Mouse (Mus musculus): ENCODE results near the gene Gm45140. TPM values are rescaled to one million over a fixed set of nuclear protein-coding genes. Genes with fewer than 3 reads are reported as not detected.
A peak's percentile ranks its signal among the peaks of the same experiment; 100 is the strongest.

The Gm45140 gene
- polyA plus RNA-seq, 1 experiment from 2014 or later, result 3.7 TPM

DNA sequence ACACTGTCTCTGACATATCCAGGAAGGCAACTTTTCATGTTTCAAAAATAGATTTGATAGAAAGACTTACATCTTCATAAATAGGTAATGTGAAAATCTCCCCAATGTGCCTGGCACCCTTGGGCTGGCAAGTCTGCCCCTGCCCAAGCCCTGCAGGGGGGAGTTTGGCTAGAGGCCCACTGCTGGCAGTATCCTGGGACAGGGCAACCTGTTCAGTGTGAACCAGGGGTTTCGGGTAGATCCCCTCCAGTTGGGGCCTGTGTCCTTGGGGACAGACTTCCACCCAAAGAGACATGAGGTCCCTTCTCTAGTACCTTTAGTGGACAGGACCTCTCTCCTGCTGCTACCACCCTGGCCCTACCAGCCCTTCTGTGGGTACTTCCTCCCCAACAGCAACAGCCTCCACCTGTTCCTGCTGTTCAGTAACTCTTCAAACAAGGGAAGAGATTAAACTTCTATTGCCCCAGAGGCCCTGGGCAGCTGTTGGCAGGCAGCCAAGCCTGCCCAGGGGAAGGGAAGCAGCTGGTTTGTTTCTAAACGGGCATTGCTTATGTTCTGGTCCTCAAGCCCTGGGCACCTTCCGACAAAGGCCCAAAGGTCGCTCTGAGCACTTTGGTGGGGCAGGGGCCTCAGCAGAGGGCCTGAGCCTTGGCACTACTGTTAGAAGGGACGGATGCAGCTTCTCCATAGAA, 46.6 kb downstream of the Gm45140 start:
- Histone ChIP-seq H3K4me1 (replicated peaks; ENCODE audit: control insufficient read depth, insufficient read depth, low read length) (peaks cover 9% of the 10 kb centered on the region), H3K9ac (ENCODE audit: low read length) (no peak overlapping the region), H3K9me3 (ENCODE audit: control insufficient read depth, low read length) (no peaks in the 10 kb centered on the region), H3K4me2 (ENCODE audit: low read length) (no peak overlapping the region), H3K36me3 (ENCODE audit: control insufficient read depth, insufficient read depth, low read length) (peaks cover 8% of the 10 kb centered on the region; the same call in 1 of the 2 replicates), H3K27ac (ENCODE audit: low read depth) (peak overlapping the region; percentile 65), H3K4me3 (ENCODE audit: low read depth, low read length) (no peak overlapping the region), H3K27me3 (replicated peaks; ENCODE audit: control insufficient read depth, insufficient read depth, low read length) (no peaks in the 10 kb centered on the region)
- ATAC-seq (replicated peaks; ENCODE audit: low FRiP score, low TSS enrichment, low read depth) (peak; percentile 28; the same call in 1 of the 2 replicates), DNase-seq (ENCODE audit: low spot score) (peak; percentile 62)
- 32% methylated on average over 5 of the region's 5 CpGs for WGBS

DNA sequence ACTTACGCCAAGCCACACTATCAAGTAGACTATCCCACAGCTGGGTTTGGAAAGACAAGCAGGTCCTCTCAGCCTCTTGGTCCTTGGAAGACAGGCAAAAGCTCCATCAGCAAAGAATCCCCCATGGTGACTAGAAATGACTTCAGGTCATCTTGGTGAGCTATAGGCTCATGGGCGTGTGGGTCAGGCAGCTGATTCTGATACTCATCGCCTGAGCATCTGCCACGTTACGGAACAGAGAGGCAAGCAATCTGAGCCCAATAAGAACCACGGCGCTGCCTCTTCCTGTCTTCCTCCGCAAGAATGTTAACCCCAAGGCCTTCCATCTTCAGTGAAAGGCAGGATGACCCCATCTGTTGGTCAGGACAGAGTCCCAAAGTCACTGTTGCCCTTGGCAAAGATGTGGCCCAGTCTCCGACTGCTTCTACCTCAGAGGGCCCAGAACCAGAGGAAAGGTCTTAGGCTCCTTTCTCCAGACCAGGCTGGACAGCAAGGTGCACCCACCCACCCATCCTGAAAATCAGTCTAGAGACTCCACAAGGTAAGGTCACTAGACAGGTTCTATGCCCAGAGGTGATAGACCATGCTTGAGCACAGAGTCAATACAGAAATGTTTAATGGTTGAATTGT, 47.2 kb downstream of the Gm45140 start:
- H3K9me3 ChIP-seq (ENCODE audit: control insufficient read depth, low read length), result no peaks in the 10 kb centered on the region
- H3K4me2 ChIP-seq (ENCODE audit: low read length), result no peak overlapping the region
- H3K36me3 ChIP-seq (ENCODE audit: control insufficient read depth, insufficient read depth, low read length), result peaks cover 8% of the 10 kb centered on the region; the same call in 1 of the 2 replicates
- no peak overlapping the region for H3K4me3 ChIP-seq (ENCODE audit: low read depth, low read length)
- no peak for ATAC-seq (replicated peaks; ENCODE audit: low FRiP score, low TSS enrichment, low read depth)
- peak; percentile 53 for DNase-seq (ENCODE audit: low spot score)
- H3K27ac ChIP-seq (ENCODE audit: low read depth), result no peak overlapping the region
- H3K27me3 ChIP-seq (replicated peaks; ENCODE audit: control insufficient read depth, insufficient read depth, low read length), result no peaks in the 10 kb centered on the region
- H3K4me1 ChIP-seq (replicated peaks; ENCODE audit: control insufficient read depth, insufficient read depth, low read length), result peaks cover 9% of the 10 kb centered on the region
- no peak overlapping the region for H3K9ac ChIP-seq (ENCODE audit: low read length)
- WGBS, result 91% methylated on average over 9 of the region's 9 CpGs

DNA sequence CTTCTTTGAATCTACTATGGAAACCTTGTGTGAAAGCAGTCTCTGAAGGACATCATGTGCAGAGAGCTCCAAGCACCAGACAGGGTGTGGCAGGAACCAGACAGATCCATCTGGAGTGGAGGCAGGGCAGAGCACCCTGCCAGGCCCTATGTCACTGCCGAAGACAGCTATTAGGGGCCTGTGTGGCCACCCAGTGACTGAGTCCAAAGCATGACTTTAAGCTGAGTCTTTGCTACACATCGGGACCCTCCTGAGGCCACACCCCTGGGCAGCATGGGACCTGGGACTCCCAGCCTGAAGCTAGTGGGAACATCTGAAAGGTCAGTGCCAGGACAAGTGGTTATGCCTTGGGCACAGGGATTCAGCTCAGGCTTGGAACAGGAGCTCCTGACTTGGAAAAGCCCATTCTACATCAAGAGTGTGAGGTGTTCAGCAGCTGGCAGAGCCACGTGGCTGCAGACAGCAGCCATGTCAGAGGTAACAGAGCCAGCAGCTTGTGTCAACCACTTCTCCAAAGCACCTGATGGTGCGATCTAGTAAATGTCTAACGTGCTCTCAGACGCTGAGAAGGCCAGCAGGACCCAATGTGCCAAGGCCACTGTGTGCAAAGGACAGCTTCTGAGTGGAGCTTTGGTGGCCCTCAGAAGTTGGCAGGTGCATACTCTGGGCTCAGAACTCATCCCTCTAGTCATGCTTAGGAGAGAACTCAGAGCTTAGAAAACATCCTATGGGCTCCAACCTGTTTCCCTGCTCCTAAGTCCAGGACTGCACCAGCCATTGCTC, 48.3 kb downstream of the Gm45140 start:
- no peaks in the 10 kb centered on the region for H3K27me3 ChIP-seq (replicated peaks; ENCODE audit: control insufficient read depth, insufficient read depth, low read length)
- no peak overlapping the region for H3K4me2 ChIP-seq (ENCODE audit: low read length)
- no peak for ATAC-seq (replicated peaks; ENCODE audit: low FRiP score, low TSS enrichment, low read depth)
- H3K36me3 ChIP-seq (ENCODE audit: control insufficient read depth, insufficient read depth, low read length), result peaks cover 4% of the 10 kb centered on the region; the same call in 1 of the 2 replicates
- 85% methylated on average over 6 of the region's 6 CpGs for WGBS
- H3K27ac ChIP-seq (ENCODE audit: low read depth), result no peak overlapping the region
- H3K9ac ChIP-seq (ENCODE audit: low read length), result no peak overlapping the region
- peak; percentile 40 for DNase-seq (ENCODE audit: low spot score)
- no peaks in the 10 kb centered on the region for H3K9me3 ChIP-seq (ENCODE audit: control insufficient read depth, low read length)
- no peak overlapping the region for H3K4me3 ChIP-seq (ENCODE audit: low read depth, low read length)
- peaks cover 9% of the 10 kb centered on the region for H3K4me1 ChIP-seq (replicated peaks; ENCODE audit: control insufficient read depth, insufficient read depth, low read length)

DNA sequence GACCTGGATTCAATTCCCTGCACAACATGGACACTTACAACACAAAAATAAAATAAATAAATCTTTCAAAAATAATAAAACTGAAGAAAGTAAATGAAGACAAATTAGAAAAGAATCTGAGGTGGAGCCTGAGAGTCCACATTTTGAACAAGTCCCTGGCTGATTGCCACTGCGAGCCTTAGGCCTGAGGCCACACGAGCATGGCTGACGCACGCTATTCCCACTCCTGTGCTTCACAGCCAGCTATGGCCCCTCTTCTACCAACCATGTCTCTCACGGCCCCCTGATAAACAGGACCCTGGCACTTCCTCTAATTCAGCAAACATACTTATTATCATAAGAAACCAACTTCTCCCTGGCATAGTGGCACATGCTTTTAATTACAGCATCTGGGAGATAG, 49.0 kb downstream of the Gm45140 start:
- no peak for ATAC-seq (replicated peaks; ENCODE audit: low FRiP score, low TSS enrichment, low read depth)
- no peak overlapping the region for H3K27ac ChIP-seq (ENCODE audit: low read depth)
- 87% methylated on average over 5 of the region's 5 CpGs for WGBS

DNA sequence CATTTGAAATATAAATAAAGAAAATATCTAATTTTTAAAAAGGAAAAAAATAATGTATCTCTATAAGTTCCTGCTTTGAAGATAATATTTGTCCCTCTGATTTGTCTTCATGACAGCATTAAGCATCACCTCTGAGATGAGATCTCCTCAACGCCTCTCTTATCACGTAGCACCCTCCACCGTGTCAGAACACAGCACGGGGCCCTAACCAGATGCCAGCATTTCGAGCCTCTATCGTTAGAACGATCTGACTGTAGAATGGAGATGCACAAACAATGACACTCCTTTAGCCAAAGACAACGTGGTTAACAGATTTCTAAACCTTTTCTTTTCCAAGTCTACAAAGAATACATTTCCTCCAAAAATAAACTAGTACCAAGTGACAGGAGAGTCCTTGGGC, 51.6 kb downstream of the Gm45140 start:
- Histone ChIP-seq H3K4me2 (ENCODE audit: low read length) (no peak overlapping the region), H3K27me3 (replicated peaks; ENCODE audit: control insufficient read depth, insufficient read depth, low read length) (no peaks in the 10 kb centered on the region), H3K9me3 (ENCODE audit: control insufficient read depth, low read length) (no peaks in the 10 kb centered on the region), H3K4me3 (ENCODE audit: low read depth, low read length) (no peak overlapping the region), H3K4me1 (replicated peaks; ENCODE audit: control insufficient read depth, insufficient read depth, low read length) (peaks cover 2% of the 10 kb centered on the region), H3K36me3 (ENCODE audit: control insufficient read depth, insufficient read depth, low read length) (no peaks in the 10 kb centered on the region), H3K27ac (ENCODE audit: low read depth) (no peak overlapping the region), H3K9ac (ENCODE audit: low read length) (no peak overlapping the region)
- 74% methylated on average over 8 of the region's 8 CpGs for WGBS
- ATAC-seq (replicated peaks; ENCODE audit: low FRiP score, low TSS enrichment, low read depth) (no peak), DNase-seq (ENCODE audit: low spot score) (peak; percentile 1)

More for the DNA sequence above, 49.0 kb downstream of the Gm45140 start:
- no peaks in the 10 kb centered on the region for H3K36me3 ChIP-seq (ENCODE audit: control insufficient read depth, insufficient read depth, low read length)
- DNase-seq (ENCODE audit: low spot score), result peak; percentile 13
- H3K9me3 ChIP-seq (ENCODE audit: control insufficient read depth, low read length), result no peaks in the 10 kb centered on the region
- no peak overlapping the region for H3K4me2 ChIP-seq (ENCODE audit: low read length)
- no peak overlapping the region for H3K9ac ChIP-seq (ENCODE audit: low read length)
- no peaks in the 10 kb centered on the region for H3K27me3 ChIP-seq (replicated peaks; ENCODE audit: control insufficient read depth, insufficient read depth, low read length)
- no peak overlapping the region for H3K4me3 ChIP-seq (ENCODE audit: low read depth, low read length)
- H3K4me1 ChIP-seq (replicated peaks; ENCODE audit: control insufficient read depth, insufficient read depth, low read length), result peaks cover 9% of the 10 kb centered on the region

DNA sequence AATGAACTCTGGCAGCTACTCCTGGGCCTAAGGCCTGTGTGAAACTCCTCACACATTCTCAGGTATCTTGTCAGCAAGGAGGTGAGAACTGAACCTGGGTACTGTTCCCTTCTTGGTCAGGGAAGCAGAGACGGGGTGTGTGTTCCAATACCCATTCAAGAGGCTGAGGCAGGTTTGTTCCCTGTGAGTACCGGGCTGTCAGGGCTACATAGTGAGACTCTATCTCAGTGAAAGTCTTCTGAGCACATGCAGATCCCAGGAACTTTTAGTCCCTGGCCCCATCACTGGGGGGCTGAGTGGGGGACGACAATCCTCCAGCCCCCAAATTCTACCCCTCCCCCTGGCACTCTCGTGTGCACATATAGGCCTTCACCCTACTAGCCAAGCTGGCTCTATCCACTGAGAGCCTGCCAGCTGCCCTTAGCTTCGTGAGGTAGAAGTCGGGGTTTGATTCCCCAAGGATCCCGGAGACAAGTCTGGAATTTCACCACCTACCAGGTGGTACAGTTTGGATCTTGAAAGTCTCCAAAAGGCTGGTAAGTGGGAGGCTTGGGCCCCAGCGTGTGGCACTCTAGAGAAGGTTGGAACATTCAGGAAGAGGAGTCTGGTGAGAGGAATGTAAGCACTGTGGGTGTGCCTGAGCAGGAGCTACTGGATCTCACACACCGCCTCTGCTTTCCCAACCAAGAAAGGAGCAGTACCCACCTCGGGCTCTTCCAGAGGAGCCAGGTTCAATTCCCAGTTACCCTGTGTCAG, 54.9 kb downstream of the Gm45140 start:
- 83% methylated on average over 10 of the region's 10 CpGs for WGBS
- DNase-seq (ENCODE audit: low spot score) (peak; percentile 36), ATAC-seq (replicated peaks; ENCODE audit: low FRiP score, low TSS enrichment, low read depth) (no peak)
- Histone ChIP-seq H3K4me3 (ENCODE audit: low read depth, low read length) (no peak overlapping the region), H3K4me2 (ENCODE audit: low read length) (no peak overlapping the region), H3K27me3 (replicated peaks; ENCODE audit: control insufficient read depth, insufficient read depth, low read length) (no peaks in the 10 kb centered on the region), H3K27ac (ENCODE audit: low read depth) (no peak overlapping the region), H3K36me3 (ENCODE audit: control insufficient read depth, insufficient read depth, low read length) (no peaks in the 10 kb centered on the region), H3K4me1 (replicated peaks; ENCODE audit: control insufficient read depth, insufficient read depth, low read length) (no peaks in the 10 kb centered on the region), H3K9ac (ENCODE audit: low read length) (no peak overlapping the region), H3K9me3 (ENCODE audit: control insufficient read depth, low read length) (no peaks in the 10 kb centered on the region)

DNA sequence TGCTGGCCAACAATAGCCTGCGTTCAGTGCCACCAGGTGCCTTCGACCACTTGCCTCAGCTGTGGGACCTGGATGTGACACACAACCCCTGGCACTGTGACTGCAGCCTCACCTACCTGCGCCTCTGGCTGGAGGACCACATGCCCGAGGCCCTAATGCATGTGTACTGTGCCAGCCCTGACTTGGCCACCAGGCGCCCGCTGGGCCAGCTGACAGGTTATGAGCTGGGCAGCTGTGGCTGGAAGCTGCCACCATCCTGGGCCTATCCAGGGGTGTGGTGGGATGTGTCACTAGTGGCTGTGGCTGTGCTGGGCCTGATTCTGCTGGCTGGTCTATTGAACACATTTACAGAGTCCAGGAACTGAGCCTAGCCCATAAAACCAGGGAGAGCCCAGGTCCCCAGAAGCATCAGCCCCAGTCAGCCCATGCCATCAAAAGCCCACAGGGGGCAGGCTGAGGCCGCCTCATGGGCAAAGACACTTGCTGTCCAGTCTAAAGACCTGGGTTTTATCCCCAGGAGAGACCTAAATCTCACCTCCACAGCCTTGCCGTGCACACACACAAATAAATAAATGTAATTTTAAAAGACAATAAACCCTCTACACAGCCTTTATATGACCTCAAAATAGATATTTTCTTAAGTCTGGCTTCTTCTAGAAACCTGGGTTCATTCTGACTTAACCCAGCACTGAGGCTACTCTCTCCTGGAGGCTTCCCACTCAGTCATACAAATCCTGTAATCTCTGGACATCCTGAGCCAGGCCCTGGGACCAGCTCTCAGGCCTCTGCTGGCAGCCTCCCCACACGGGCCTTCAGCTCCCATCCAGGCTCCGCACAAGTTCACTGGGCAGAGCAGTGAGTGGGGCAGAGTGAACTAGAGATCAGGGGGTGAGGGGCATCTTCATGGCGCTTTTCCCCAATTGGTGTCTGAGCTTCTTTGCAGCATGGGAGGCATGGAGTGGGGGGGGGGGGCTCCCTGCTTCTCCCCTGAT, 56.1 kb downstream of the Gm45140 start:
- no peaks in the 10 kb centered on the region for H3K27me3 ChIP-seq (replicated peaks; ENCODE audit: control insufficient read depth, insufficient read depth, low read length)
- no peak overlapping the region for H3K27ac ChIP-seq (ENCODE audit: low read depth)
- H3K9me3 ChIP-seq (ENCODE audit: control insufficient read depth, low read length), result no peaks in the 10 kb centered on the region
- no peak overlapping the region for H3K9ac ChIP-seq (ENCODE audit: low read length)
- H3K4me3 ChIP-seq (ENCODE audit: low read depth, low read length), result no peak overlapping the region
- no peaks in the 10 kb centered on the region for H3K36me3 ChIP-seq (ENCODE audit: control insufficient read depth, insufficient read depth, low read length)
- peak; percentile 43 for DNase-seq (ENCODE audit: low spot score)
- H3K4me1 ChIP-seq (replicated peaks; ENCODE audit: control insufficient read depth, insufficient read depth, low read length), result no peaks in the 10 kb centered on the region
- WGBS, result 82% methylated on average over 11 of the region's 11 CpGs
- ATAC-seq (replicated peaks; ENCODE audit: low FRiP score, low TSS enrichment, low read depth), result no peak
- H3K4me2 ChIP-seq (ENCODE audit: low read length), result no peak overlapping the region

Data from intestine, embryonic 14.5 days (tissue).